Mouse (Mus musculus) bone marrow macrophage, adult 2 months (primary cell): ENCODE data around the gene Dkk3. TPM values are rescaled to one million over a fixed set of nuclear protein-coding genes. Genes with fewer than 3 reads are reported as not detected.

Experiments
- H3K27ac ChIP-seq: 2 replicates; pipeline ENCODE4 v1.5.1; 2012; ENCODE audit warnings: low read depth, low read length; ENCODE audit not compliant: insufficient read depth
- H3K4me1 ChIP-seq: 2 replicates; pipeline ENCODE4 v1.6.1; 2012; ENCODE audit warnings: low read length; ENCODE audit not compliant: control insufficient read depth, insufficient read depth
- H3K4me3 ChIP-seq: 2 replicates; pipeline ENCODE4 v1.5.1; 2012; ENCODE audit warnings: mild to moderate bottlenecking, low read length, moderate library complexity; ENCODE audit not compliant: insufficient read depth
- CTCF ChIP-seq: IDR thresholded peaks from 2 replicates; pipeline ENCODE4 v1.5.1; 2012; ENCODE audit warnings: low read depth, mild to moderate bottlenecking, low read length, moderate library complexity
- POLR2A ChIP-seq: IDR thresholded peaks from 2 replicates; pipeline ENCODE4 v1.6.1; 2012; ENCODE audit warnings: mild to moderate bottlenecking, low read depth, low read length, borderline replicate concordance
- polyA plus RNA-seq: library from polyadenylated mRNA; stranded (reverse); fragments of >200 nt; gene quantifications from 2 replicates; pipeline ENCODE4 v1.2.4, GENCODE M21; 2012; ENCODE audit not compliant: missing spikeins, insufficient read depth, insufficient read length

Dkk3 gene
- polyA plus RNA-seq, 1 experiment, result 2.1 TPM

- peaks cover 3% of the 10 kb centered on the region for H3K4me1 ChIP-seq
- TF ChIP-seq POLR2A, result no peak
- no peak for TF ChIP-seq CTCF
- H3K27ac ChIP-seq, result no peak overlapping the region
- no peak overlapping the region for H3K4me3 ChIP-seq
Observed at GRCm38 (mm10) chr7:112194286-112194685, 35.4 kb upstream of the Dkk3 start.

- no peak overlapping the region for H3K27ac ChIP-seq
- peaks cover 3% of the 10 kb centered on the region for H3K4me1 ChIP-seq
- TF ChIP-seq CTCF (no peak), POLR2A (no peak)
- H3K4me3 ChIP-seq, result no peak overlapping the region
Observed at GRCm38 (mm10) chr7:112192778-112193177, 33.9 kb upstream of the Dkk3 start.

GRCm38 (mm10) chr7:112192237-112192636 lies 33.4 kb upstream of the Dkk3 start:
- H3K4me1 ChIP-seq, result peaks cover under 1% of the 10 kb centered on the region
- H3K4me3 ChIP-seq, result no peak overlapping the region
- no peak overlapping the region for H3K27ac ChIP-seq
- no peak for TF ChIP-seq CTCF
- TF ChIP-seq POLR2A, result no peak

DNA sequence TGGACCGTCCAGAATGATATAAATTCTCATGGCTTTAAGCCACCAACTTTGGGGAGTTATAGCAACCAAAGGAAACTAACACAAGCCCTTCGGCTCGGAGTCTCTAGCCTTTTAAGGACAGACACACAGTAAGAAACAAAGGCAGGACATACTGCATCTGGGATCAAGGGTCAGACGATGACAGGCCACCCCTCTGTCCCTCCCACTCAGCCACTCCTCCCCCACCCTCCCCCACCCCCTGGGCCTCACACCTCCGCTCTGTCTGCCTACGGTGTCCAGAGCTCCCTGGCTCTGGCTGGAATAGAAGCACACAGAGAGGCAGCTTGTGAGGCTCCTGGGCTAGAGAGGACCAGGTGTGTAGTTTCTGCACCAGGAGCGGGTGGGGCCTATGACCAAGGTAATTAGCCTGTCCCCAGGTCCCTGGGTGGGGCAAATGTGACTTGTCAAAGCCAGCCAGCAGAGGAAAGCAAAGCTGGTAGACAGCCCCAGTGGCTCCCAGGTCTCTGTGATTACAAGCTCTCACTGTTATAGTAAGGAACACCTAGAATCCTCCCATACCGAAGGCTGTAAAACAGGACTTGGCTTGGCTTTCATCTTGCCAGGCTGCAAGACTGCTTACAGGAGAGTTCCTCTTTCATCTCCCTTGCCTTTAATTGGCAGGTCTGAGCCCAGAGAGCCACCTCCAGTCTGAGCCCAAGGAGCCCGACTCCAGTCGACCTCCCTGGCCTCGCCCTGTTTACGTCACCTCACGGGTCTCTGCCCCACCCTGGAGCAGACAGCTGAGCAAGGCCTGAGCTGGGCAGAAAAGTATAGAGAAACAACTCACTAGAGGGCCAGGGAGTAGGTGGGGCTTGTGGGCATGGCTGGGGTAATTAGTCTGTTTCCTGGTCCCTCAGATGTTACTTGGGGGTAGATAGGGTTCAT lies 28.9 kb upstream of the Dkk3 start:
- Histone ChIP-seq H3K4me3 (no peak overlapping the region), H3K27ac (no peak overlapping the region), H3K4me1 (no peaks in the 10 kb centered on the region)
- TF ChIP-seq CTCF, result no peak
- TF ChIP-seq POLR2A, result no peak

- no peak overlapping the region for H3K4me3 ChIP-seq
- H3K4me1 ChIP-seq, result no peaks in the 10 kb centered on the region
- no peak overlapping the region for H3K27ac ChIP-seq
- TF ChIP-seq CTCF (no peak), POLR2A (no peak)
Observed at GRCm38 (mm10) chr7:112186871-112187270, 28.0 kb upstream of the Dkk3 start.

- no peak for TF ChIP-seq CTCF
- TF ChIP-seq POLR2A, result no peak
- Histone ChIP-seq H3K27ac (no peak overlapping the region), H3K4me1 (no peaks in the 10 kb centered on the region), H3K4me3 (no peak overlapping the region)
Observed at GRCm38 (mm10) chr7:112185226-112185745, 26.4 kb upstream of the Dkk3 start.

DNA sequence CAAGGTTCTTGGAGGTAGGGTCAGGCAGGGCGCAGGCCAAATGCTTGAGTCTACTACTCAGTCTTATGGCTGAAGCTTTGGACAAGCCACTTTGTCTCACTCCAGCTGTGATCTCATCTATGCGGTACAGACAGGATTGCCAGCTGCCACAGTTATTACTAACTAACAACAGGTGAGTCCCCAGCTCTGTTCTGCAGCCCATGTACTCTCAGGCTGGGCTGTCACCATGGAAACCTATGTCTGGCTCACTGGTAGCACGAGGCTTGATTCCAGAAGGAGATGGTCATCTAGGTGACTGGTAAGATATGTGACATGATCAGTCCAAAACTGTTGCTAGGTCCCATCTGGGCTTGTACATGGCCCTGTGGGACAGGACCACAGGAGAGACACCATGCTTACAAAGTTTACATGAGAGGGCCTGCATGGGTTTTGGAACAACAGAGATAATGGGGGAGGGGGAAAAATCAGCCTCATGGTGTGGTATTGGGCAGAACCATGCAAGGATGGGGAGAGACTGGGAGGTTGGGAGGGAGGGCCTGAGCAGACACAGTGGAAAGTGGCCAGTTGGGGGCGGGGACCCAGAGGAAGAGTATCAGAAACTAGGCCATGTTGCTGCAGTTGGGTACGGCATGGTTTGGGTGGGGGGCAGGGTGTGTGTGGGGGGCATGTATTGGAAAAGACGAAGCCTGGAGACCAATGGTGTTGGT lies 25.8 kb upstream of the Dkk3 start:
- TF ChIP-seq POLR2A (no peak), CTCF (no peak)
- no peaks in the 10 kb centered on the region for H3K4me1 ChIP-seq
- H3K4me3 ChIP-seq, result no peak overlapping the region
- H3K27ac ChIP-seq, result no peak overlapping the region

DNA sequence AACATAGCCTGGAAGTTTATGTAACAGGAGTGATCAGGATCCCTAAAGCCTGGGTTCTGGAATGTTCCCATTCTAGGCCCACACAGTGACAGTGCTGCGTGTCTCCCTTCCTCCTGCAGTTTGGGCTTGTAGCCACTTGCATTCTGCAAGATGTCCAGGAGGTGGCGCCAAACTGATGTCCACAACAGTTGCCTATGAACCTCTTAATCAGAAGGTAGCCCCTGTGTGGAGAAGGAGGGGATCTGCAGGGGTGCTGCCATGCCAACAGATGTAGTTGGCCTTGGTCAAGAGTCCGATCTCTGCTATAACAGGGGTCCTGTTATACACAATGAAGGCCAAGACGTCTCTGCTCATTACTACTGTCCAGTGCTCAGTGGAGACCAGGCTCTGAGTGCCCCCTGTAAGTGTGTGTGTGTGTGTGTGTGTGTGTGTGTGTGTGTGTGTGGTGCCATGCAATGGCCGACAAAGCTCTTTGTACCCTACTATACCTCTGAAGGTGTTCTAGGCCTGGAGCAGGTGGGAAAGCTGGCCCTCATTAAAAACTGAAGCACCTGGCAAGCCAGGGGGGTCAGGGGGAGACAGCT lies 24.5 kb upstream of the Dkk3 start:
- no peak overlapping the region for H3K27ac ChIP-seq
- no peak for TF ChIP-seq POLR2A
- peak; percentile 96 for TF ChIP-seq CTCF
- no peak overlapping the region for H3K4me3 ChIP-seq
- no peaks in the 10 kb centered on the region for H3K4me1 ChIP-seq

DNA sequence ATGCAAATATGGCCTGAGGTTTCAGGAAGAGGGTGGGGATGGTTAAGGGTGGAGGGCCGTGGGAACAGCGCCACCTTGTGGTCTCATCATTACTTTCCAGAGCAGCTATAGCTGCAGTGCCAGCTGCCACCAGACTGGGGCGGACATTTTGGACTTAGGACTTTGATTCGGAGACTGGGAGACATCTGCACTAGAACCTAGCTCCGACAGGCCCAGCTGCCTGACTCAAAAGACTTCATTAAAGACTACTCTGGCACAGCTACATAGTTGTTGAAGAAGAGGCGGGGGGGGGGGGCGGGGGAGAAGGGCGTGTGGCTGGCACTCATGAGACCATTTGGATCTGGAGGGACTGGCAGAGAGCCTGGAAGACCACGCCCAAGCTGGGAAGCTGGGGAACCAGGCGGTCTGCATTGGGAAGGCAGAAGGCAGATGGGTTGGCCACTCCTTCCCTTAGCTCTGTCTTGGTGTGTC lies 21.4 kb upstream of the Dkk3 start:
- Histone ChIP-seq H3K4me3 (no peak overlapping the region), H3K4me1 (no peaks in the 10 kb centered on the region), H3K27ac (no peak overlapping the region)
- peak; percentile 82 for TF ChIP-seq CTCF
- no peak for TF ChIP-seq POLR2A

DNA sequence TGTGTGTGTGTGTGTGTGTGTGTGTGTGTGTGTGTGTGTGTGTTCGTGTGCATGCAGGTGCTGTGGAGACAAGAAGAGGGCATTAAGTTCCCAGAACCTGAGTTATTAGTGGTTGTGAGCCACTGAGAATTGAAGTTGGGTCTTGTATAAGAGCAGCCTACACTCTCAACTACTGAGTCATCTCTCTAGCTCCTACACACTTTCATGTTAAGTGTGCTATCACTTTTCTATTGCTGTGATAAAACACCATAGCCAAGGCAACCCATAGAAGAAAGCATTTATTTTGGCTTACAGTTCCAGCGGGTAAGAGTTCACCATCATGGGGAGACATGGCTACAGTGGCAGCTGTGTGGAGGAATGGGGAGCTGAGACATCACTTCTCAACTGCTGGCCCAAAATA lies 17.8 kb upstream of the Dkk3 start:
- TF ChIP-seq POLR2A (no peak), CTCF (no peak)
- Histone ChIP-seq H3K4me3 (no peak overlapping the region), H3K27ac (no peak overlapping the region), H3K4me1 (no peaks in the 10 kb centered on the region)
